Mouse (Mus musculus): ENCODE data around the gene Gm10647. TPM values are rescaled to one million over a fixed set of nuclear protein-coding genes. Genes with fewer than 3 reads are reported as not detected.
A peak's percentile ranks its signal among the peaks of the same experiment; 100 is the strongest.
"Not testable (repeated sequence)": the region's sequence is repeated elsewhere in the genome, so short reads cannot be mapped to it uniquely, and the experiment has no call there.

Gene Gm10647
- 0.08 TPM for polyA plus RNA-seq (2021)

DNA sequence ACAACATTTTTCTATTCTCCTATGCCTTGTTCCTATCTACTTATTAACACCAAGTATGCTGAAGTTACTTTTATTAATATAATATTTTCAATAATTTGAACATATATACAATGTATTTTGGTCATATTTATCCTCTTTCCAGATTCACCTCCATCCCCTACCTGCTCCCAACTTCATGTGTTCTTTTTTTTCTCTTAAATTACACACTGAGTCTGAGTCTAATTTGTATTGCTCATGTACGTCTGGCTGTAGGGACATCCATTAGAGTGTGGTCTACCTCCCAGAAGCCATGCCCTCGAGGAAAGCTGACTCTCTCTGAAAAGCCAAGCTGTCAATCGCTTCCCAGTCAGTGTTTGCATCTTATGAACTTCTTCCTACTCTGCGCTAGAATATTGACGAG, at the start of gene Gm10647:
Gm10647 (plus strand) TSS at position 301 of the 400 bp plus-strand sequence.
- no peaks in the 10 kb centered on the region for H3K27me3 ChIP-seq
- ChIA-PET POLR2A (no interaction called here), CTCF (interaction anchor here (2.1 kb wide), 1 partner anchor 10 kb away, joined by 5 read pairs; no protein-coding TSS in a partner anchor)
- ATAC-seq, result no peak
- DNase-seq (ENCODE audit: low read depth, low spot score), result no peak
- TF ChIP-seq CTCF (IDR thresholded peaks at IDR 0.05), result no peak
- in situ Hi-C loops (cut with MboI; ENCODE audit: low pct_unique_long_range_greater_than_20kb), result loop anchor here (5.0 to 25.0 kb wide), 2 partner anchors 36 to 659 kb away; partner anchors contain the start of genes Aph1c, Ciao2a and Snx1

- ATAC-seq (no peak), DNase-seq (ENCODE audit: low read depth, low spot score) (no peak)
- ChIA-PET POLR2A (no interaction called here), CTCF (interaction anchor here (1.7 kb wide), 1 partner anchor 12 kb away, joined by 4 read pairs; no protein-coding TSS in a partner anchor)
- in situ Hi-C loops (cut with MboI; ENCODE audit: low pct_unique_long_range_greater_than_20kb), result no loop called here
- H3K27me3 ChIP-seq, result no peaks in the 10 kb centered on the region
- TF ChIP-seq CTCF (IDR thresholded peaks at IDR 0.05), result no peak
Measured at GRCm38 (mm10) chr9:66748390-66748789, 48.4 kb upstream of the Gm10647 start.

GRCm38 (mm10) chr9:66752849-66753248, 44.0 kb upstream of the Gm10647 start:
- ATAC-seq (no peak), DNase-seq (ENCODE audit: low read depth, low spot score) (no peak)
- TF ChIP-seq CTCF (IDR thresholded peaks at IDR 0.05), result no peak
- CTCF ChIA-PET, result interaction anchor here (1.1 kb wide), 1 partner anchor 14 kb away, joined by 3 read pairs; no protein-coding TSS in a partner anchor
- no peaks in the 10 kb centered on the region for H3K27me3 ChIP-seq
- POLR2A ChIA-PET, result no interaction called here
- in situ Hi-C loops (cut with MboI; ENCODE audit: low pct_unique_long_range_greater_than_20kb), result no loop called here

GRCm38 (mm10) chr9:66760991-66761390, 35.8 kb upstream of the Gm10647 start:
- H3K27me3 ChIP-seq, result no peaks in the 10 kb centered on the region
- in situ Hi-C loops (cut with MboI; ENCODE audit: low pct_unique_long_range_greater_than_20kb), result no loop called here
- no peak for ATAC-seq
- POLR2A ChIA-PET, result no interaction called here
- CTCF ChIA-PET, result no interaction called here
- no peak for TF ChIP-seq CTCF (IDR thresholded peaks at IDR 0.05)
- DNase-seq (ENCODE audit: low read depth, low spot score), result no peak

- no peak for TF ChIP-seq CTCF (IDR thresholded peaks at IDR 0.05)
- H3K27me3 ChIP-seq, result no peaks in the 10 kb centered on the region
- CTCF ChIA-PET, result no interaction called here
- DNase-seq (ENCODE audit: low read depth, low spot score) (no peak), ATAC-seq (no peak)
- in situ Hi-C loops (cut with MboI; ENCODE audit: low pct_unique_long_range_greater_than_20kb), result no loop called here
- POLR2A ChIA-PET, result no interaction called here
Measured at GRCm38 (mm10) chr9:66768721-66769120, 28.1 kb upstream of the Gm10647 start.

DNA sequence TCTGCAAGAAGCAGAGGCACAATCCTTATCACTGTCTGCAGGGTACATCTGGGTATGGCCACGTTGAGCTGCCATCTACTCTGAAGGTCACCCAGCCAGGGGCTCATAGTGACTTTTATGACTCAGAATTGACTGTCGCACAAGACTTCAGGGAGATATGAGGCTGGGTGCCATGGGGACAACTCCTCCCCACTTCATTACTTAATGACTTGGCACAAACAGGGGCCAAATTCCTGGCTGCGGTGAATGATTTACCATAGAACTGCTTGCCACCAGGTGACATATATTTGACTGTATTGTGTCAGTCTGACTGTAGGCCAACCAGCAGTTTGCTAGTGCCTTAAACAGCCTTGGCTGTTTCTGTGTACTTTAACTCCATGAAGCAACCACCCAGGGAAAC, 27.6 kb upstream of the Gm10647 start:
- ATAC-seq, result no peak
- no peaks in the 10 kb centered on the region for H3K27me3 ChIP-seq
- CTCF ChIA-PET, result interaction anchor here (0.8 to 1.2 kb wide), 3 partner anchors 34 to 138 kb away, joined by 3 to 5 read pairs (median 3); no protein-coding TSS in a partner anchor
- DNase-seq (ENCODE audit: low read depth, low spot score), result peak; percentile 41
- no peak for TF ChIP-seq CTCF (IDR thresholded peaks at IDR 0.05)
- in situ Hi-C loops (cut with MboI; ENCODE audit: low pct_unique_long_range_greater_than_20kb), result no loop called here
- POLR2A ChIA-PET, result no interaction called here

GRCm38 (mm10) chr9:66770701-66771100, 26.1 kb upstream of the Gm10647 start:
- H3K27me3 ChIP-seq, result no peaks in the 10 kb centered on the region
- TF ChIP-seq CTCF (IDR thresholded peaks at IDR 0.05), result no peak
- DNase-seq (ENCODE audit: low read depth, low spot score) (no peak), ATAC-seq (no peak)
- CTCF ChIA-PET, result interaction anchor here (1.2 to 1.3 kb wide), 2 partner anchors 10 to 35 kb away, joined by 3 to 5 read pairs; no protein-coding TSS in a partner anchor
- in situ Hi-C loops (cut with MboI; ENCODE audit: low pct_unique_long_range_greater_than_20kb), result no loop called here
- POLR2A ChIA-PET, result interaction anchor here (0.6 to 0.9 kb wide), 2 partner anchors 35 to 119 kb away, joined by 3 read pairs; no protein-coding TSS in a partner anchor

- in situ Hi-C loops (cut with MboI; ENCODE audit: low pct_unique_long_range_greater_than_20kb), result loop anchor here (10.0 to 25.0 kb wide), 2 partner anchors 300 to 647 kb away; partner anchors contain the start of genes Ciao2a and Snx1
- ATAC-seq; POLR2A ChIA-PET; H3K27me3 ChIP-seq; DNase-seq (ENCODE audit: low read depth, low spot score): not testable (repeated sequence)
- CTCF ChIA-PET, result interaction anchor here (1.3 to 1.6 kb wide), 2 partner anchors 34 to 139 kb away, joined by 3 read pairs; no protein-coding TSS in a partner anchor
Measured at GRCm38 (mm10) chr9:66784552-66784951, 12.3 kb upstream of the Gm10647 start.

GRCm38 (mm10) chr9:66787821-66788220, 9.0 kb upstream of the Gm10647 start:
- CTCF ChIA-PET, result interaction anchor here (1.1 to 2.6 kb wide), 2 partner anchors 140 to 156 kb away, joined by 4 to 24 read pairs; no protein-coding TSS in a partner anchor
- DNase-seq (ENCODE audit: low read depth, low spot score) (no peak), ATAC-seq (no peak)
- peak; percentile 66 for TF ChIP-seq CTCF (IDR thresholded peaks at IDR 0.05)
- POLR2A ChIA-PET, result no interaction called here
- in situ Hi-C loops (cut with MboI; ENCODE audit: low pct_unique_long_range_greater_than_20kb), result loop anchor here (5.0 to 25.0 kb wide), 4 partner anchors 86 to 651 kb away; partner anchors contain the start of genes Ciao2a and Snx1
- H3K27me3 ChIP-seq, result no peaks in the 10 kb centered on the region

DNA sequence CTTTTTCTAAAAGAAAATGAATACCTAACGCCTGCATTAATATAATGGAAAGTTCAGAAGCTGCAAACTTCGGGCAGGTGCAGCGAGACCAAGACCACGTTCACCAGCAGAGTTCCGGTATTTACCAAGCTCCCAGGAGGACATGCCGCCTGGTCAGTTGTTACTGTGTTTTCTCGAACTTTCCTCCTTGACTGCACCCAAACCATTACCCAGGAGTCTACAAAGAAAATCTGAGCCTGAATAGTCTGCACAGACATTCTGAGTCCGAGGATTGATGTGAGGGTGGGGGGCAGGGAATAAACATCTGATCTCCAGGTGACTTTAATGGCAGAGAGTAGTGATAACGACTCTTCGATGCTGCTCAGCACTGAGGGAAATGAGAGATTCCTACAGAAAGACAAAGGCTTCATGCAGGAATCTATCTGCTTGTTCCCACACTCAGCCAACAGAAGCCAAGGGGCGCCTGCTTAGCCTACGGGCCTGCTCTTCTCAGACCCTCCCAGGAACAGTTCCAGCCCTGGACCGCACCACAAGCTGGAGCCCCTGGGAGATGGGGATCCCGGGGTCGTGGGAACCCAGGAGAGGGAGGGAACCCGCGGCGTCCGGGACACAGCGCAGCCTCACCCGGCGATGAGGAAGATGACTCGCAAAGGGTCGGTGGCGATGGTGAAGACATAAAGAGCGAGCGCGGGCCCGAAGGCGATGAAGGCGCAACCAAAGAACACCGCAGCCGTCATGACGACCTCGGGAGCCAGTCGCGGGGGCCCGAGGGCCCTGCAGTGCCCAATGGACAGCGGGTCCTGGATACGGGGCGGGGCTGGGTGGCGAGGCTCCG, 2.0 kb upstream of the Gm10647 start:
- ATAC-seq, result no peak
- no peak for DNase-seq (ENCODE audit: low read depth, low spot score)
- no peak for TF ChIP-seq CTCF (IDR thresholded peaks at IDR 0.05)
- POLR2A ChIA-PET, result no interaction called here
- H3K27me3 ChIP-seq, result no peaks in the 10 kb centered on the region
- in situ Hi-C loops (cut with MboI; ENCODE audit: low pct_unique_long_range_greater_than_20kb), result loop anchor here (5.0 to 25.0 kb wide), 2 partner anchors 37 to 658 kb away; partner anchors contain the start of genes Aph1c, Ciao2a and Snx1
- CTCF ChIA-PET, result interaction anchor here (2.1 to 3.2 kb wide), 2 partner anchors 12 to 149 kb away, joined by 5 to 11 read pairs; no protein-coding TSS in a partner anchor
